Mouse (Mus musculus) kidney, embryonic 14.5 days (tissue): ENCODE data around the gene Gm3435. TPM values are rescaled to one million over a fixed set of nuclear protein-coding genes. Genes with fewer than 3 reads are reported as not detected.
"Not testable (repeated sequence)": the region's sequence is repeated elsewhere in the genome, so short reads cannot be mapped to it uniquely, and the experiment has no call there.

Source experiments
- ATAC-seq: fragments of 200-750 bp; cut with Nextera tagmentation; 2 replicates; pipeline ENCODE4 v1.8.0; 2017; ENCODE audit warnings: moderate number of reproducible peaks, mild to moderate bottlenecking, moderate TSS enrichment, moderate library complexity; ENCODE audit not compliant: low FRiP score, low TSS enrichment
- H3K27ac ChIP-seq: fragments of 300-500 bp; sonication (generic); 2 replicates; pipeline ENCODE4 v1.5.1; 2014; ENCODE audit warnings: low read depth, mild to moderate bottlenecking, low read length, moderate library complexity, mixed read lengths
- H3K27me3 ChIP-seq: fragments of 300-500 bp; sonication (generic); 2 replicates; pipeline ENCODE4 v1.6.1; 2014; ENCODE audit warnings: mild to moderate bottlenecking, low read length; ENCODE audit not compliant: control insufficient read depth, insufficient read depth
- H3K36me3 ChIP-seq: fragments of 300-500 bp; sonication (generic); 2 replicates; pipeline ENCODE4 v1.6.1; 2014; ENCODE audit warnings: low read length, mixed read lengths; ENCODE audit not compliant: control insufficient read depth, insufficient read depth
- H3K4me1 ChIP-seq: fragments of 300-500 bp; sonication (generic); 2 replicates; pipeline ENCODE4 v1.6.1; 2014; ENCODE audit warnings: low read length, mixed read lengths; ENCODE audit not compliant: control insufficient read depth, insufficient read depth
- H3K4me2 ChIP-seq: fragments of 300-500 bp; sonication (generic); replicated peaks from 2 replicates; pipeline ENCODE4 v1.6.1; 2014; ENCODE audit warnings: low read depth, mild to moderate bottlenecking, low read length
- H3K4me3 ChIP-seq: fragments of 300-500 bp; sonication (generic); 2 replicates; pipeline ENCODE4 v1.5.1; 2014; ENCODE audit warnings: mild to moderate bottlenecking, low read length
- H3K9ac ChIP-seq: fragments of 300-500 bp; sonication (generic); 2 replicates; pipeline ENCODE4 v1.6.1; 2014; ENCODE audit warnings: low read depth, mild to moderate bottlenecking, low read length, moderate library complexity
- H3K9me3 ChIP-seq: fragments of 300-500 bp; sonication (generic); 2 replicates; pipeline ENCODE4 v1.6.1; 2016; ENCODE audit warnings: low read length; ENCODE audit not compliant: control insufficient read depth
- WGBS: fragments of 180-500 bp; shearing (Covaris S2); extraction: QIAGEN DNeasy Blood & Tissue Kit; methylation state at CpG from one replicate; pipeline ENCODE4 v1.1.7; 2014; 5-methylcytosine and 5-hydroxymethylcytosine counted together
- polyA plus RNA-seq: library from polyadenylated mRNA; unstranded; fragments of >200 nt; fragmentation: Nextera tagmentation; extraction: Ambion mirVana; gene quantifications from 2 replicates; pipeline ENCODE4 v1.2.1, GENCODE M21; 2014

Gene Gm3435
- polyA plus RNA-seq, 1 experiment from 2014 or later, result 8.2 TPM

GRCm38 (mm10) chr17:15025513-15025912 lies 15.5 kb downstream of the Gm3435 start:
- H3K4me3 ChIP-seq, H3K4me1 ChIP-seq, H3K4me2 ChIP-seq, H3K9ac ChIP-seq, H3K9me3 ChIP-seq, H3K36me3 ChIP-seq, H3K27ac ChIP-seq, ATAC-seq, H3K27me3 ChIP-seq: not testable (repeated sequence)
- no CpG with 5 or more reads among the region's 6 CpGs for WGBS

- not testable (repeated sequence) for H3K27ac ChIP-seq, H3K4me3 ChIP-seq, H3K36me3 ChIP-seq, H3K27me3 ChIP-seq, ATAC-seq, H3K4me1 ChIP-seq, H3K9me3 ChIP-seq, H3K9ac ChIP-seq, H3K4me2 ChIP-seq
- no CpG with 5 or more reads among the region's 4 CpGs for WGBS
These were observed 21.4 kb downstream of the Gm3435 start for GRCm38 (mm10) chr17:15031414-15031813.

- H3K9me3 ChIP-seq, H3K4me1 ChIP-seq, H3K27ac ChIP-seq, H3K27me3 ChIP-seq, ATAC-seq, H3K4me2 ChIP-seq, H3K9ac ChIP-seq, H3K4me3 ChIP-seq, H3K36me3 ChIP-seq: not testable (repeated sequence)
- no CpG with 5 or more reads among the region's 3 CpGs for WGBS
These were observed 30.5 kb downstream of the Gm3435 start for GRCm38 (mm10) chr17:15040455-15040854.

GRCm38 (mm10) chr17:15041175-15041729 lies 31.3 kb downstream of the Gm3435 start, which contains the start of the genes Ermard, Tcte3 and Gm3448:
Ermard (plus strand) TSS chr17:15041208.
Tcte3 (minus strand) TSS chr17:15041488.
Gm3448 (minus strand) TSS chr17:15041537.
- peak; percentile 99 for ATAC-seq
- not testable (repeated sequence) for H3K27ac ChIP-seq, H3K36me3 ChIP-seq, H3K27me3 ChIP-seq, H3K4me2 ChIP-seq, H3K4me3 ChIP-seq, H3K4me1 ChIP-seq, H3K9me3 ChIP-seq, H3K9ac ChIP-seq
- WGBS, result no CpG with 5 or more reads among the region's 56 CpGs

- H3K27me3 ChIP-seq, H3K4me1 ChIP-seq, H3K4me2 ChIP-seq, H3K9ac ChIP-seq, H3K36me3 ChIP-seq, H3K9me3 ChIP-seq, ATAC-seq, H3K27ac ChIP-seq, H3K4me3 ChIP-seq: not testable (repeated sequence)
- no CpG with 5 or more reads among the region's 1 CpGs for WGBS
These were observed 40.4 kb downstream of the Gm3435 start for GRCm38 (mm10) chr17:15050338-15050737.

- H3K36me3 ChIP-seq, result not testable (repeated sequence)
- WGBS, result 57% methylated on average over 1 of the region's 1 CpGs
- ATAC-seq, result 0 out of 2 replicates have a peak, but pooled peaks have one; percentile 9
These were observed 42.8 kb downstream of the Gm3435 start for GRCm38 (mm10) chr17:15052766-15053165.

GRCm38 (mm10) chr17:15053183-15053828 lies 43.3 kb downstream of the Gm3435 start:
- 90% methylated on average over 5 of the region's 8 CpGs for WGBS
- not testable (repeated sequence) for H3K9ac ChIP-seq

More at GRCm38 (mm10) chr17:15052766-15053165, 42.8 kb downstream of the Gm3435 start:
- not testable (repeated sequence) for H3K27ac ChIP-seq, H3K9ac ChIP-seq, H3K9me3 ChIP-seq, H3K27me3 ChIP-seq, H3K4me2 ChIP-seq, H3K4me3 ChIP-seq, H3K4me1 ChIP-seq

GRCm38 (mm10) chr17:15053829-15054200 lies 43.8 kb downstream of the Gm3435 start:
- WGBS, result 90% methylated on average over 10 of the region's 13 CpGs
- ATAC-seq, H3K27ac ChIP-seq, H3K27me3 ChIP-seq, H3K4me1 ChIP-seq, H3K4me2 ChIP-seq, H3K9me3 ChIP-seq, H3K9ac ChIP-seq, H3K4me3 ChIP-seq: not testable (repeated sequence)
- peaks cover 14% of the 10 kb centered on the region; the same call in 1 of the 2 replicates for H3K36me3 ChIP-seq

More at GRCm38 (mm10) chr17:15053183-15053828, 43.3 kb downstream of the Gm3435 start:
- not testable (repeated sequence) for ATAC-seq, H3K4me1 ChIP-seq, H3K27ac ChIP-seq, H3K27me3 ChIP-seq, H3K4me2 ChIP-seq, H3K36me3 ChIP-seq, H3K4me3 ChIP-seq, H3K9me3 ChIP-seq

- no peak overlapping the region for H3K4me2 ChIP-seq
- no peaks in the 10 kb centered on the region for H3K27me3 ChIP-seq
- H3K9me3 ChIP-seq, result no peaks in the 10 kb centered on the region
- H3K9ac ChIP-seq, result no peak overlapping the region
- no peak for ATAC-seq
- H3K36me3 ChIP-seq, result peaks cover 31% of the 10 kb centered on the region; the same call in 1 of the 2 replicates
- 85% methylated on average over 4 of the region's 4 CpGs for WGBS
- H3K4me3 ChIP-seq, result no peak overlapping the region
- H3K27ac ChIP-seq, result no peak overlapping the region
- no peaks in the 10 kb centered on the region for H3K4me1 ChIP-seq
These were observed 45.9 kb downstream of the Gm3435 start for GRCm38 (mm10) chr17:15055925-15056324.
